Mouse (Mus musculus): Measurements from ENCODE around the gene Rsph4a. TPM values are rescaled to one million over a fixed set of nuclear protein-coding genes. Genes with fewer than 3 reads are reported as not detected.
A peak's percentile ranks its signal among the peaks of the same experiment; 100 is the strongest.

The Rsph4a gene
- polyA plus RNA-seq, 1 experiment from 2014 or later: 1.2 TPM

DNA sequence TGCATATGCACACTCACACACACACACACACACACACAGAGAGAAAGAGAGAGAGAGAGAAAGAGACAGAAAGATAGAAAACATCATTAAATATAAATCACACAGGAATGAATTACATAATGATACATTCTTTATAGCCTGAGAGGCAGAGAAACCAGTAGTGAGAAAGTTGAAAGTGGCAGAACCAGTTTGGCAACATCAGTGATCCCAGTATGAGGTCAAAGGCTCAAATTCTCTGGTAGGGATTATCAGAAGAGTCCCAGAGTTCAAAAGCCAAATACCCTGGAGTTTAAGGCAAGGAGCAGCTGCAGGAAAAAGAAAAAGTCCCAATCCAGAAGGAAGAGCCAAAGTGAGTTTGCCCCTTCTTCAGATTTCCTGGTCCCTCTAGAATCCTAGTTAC, 35.8 kb downstream of the Rsph4a start:
- H3K36me3 ChIP-seq (ENCODE audit: control insufficient read depth, insufficient read depth, low read length): 0 out of 2 replicates have a peak, but pooled peaks cover 3% of the 10 kb centered on the region
- H3K4me3 ChIP-seq (ENCODE audit: low read depth, low read length): no peak overlapping the region
- ATAC-seq (ENCODE audit: low FRiP score): no peak
- H3K4me1 ChIP-seq (replicated peaks; ENCODE audit: control insufficient read depth, insufficient read depth, low read length): no peaks in the 10 kb centered on the region
- no peak overlapping the region for H3K27ac ChIP-seq (ENCODE audit: low read depth, low read length)
- no peak overlapping the region for H3K9ac ChIP-seq (ENCODE audit: low read depth, low read length)
- no peak overlapping the region for H3K4me2 ChIP-seq (replicated peaks; ENCODE audit: low read depth, low read length)
- H3K27me3 ChIP-seq (ENCODE audit: control insufficient read depth, insufficient read depth, low read length): no peaks in the 10 kb centered on the region
- no peak for DNase-seq (ENCODE audit: low spot score)
- H3K9me3 ChIP-seq (ENCODE audit: control insufficient read depth, low read length): no peaks in the 10 kb centered on the region

DNA sequence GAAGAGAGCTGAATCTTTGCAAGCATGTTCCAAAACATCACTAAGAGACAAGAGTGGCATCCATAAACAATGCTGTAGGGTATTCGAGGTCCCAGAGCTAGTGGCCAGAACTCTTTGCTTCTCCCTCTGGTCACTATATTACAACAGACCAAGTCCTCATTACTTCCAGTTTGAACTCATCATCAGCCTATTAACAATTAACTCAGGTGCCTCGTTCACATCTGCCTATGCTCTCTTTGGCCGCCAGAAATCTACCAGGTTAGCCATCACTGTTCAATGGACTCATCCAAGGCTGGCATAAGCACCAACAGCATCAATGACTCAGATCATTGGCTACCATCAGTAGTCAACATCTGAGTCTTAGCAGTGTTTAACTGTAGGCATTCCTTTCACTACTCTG, 40.5 kb downstream of the Rsph4a start:
- Histone ChIP-seq H3K27me3 (ENCODE audit: control insufficient read depth, insufficient read depth, low read length) (no peaks in the 10 kb centered on the region), H3K9me3 (ENCODE audit: control insufficient read depth, low read length) (no peaks in the 10 kb centered on the region), H3K9ac (ENCODE audit: low read depth, low read length) (no peak overlapping the region), H3K4me2 (replicated peaks; ENCODE audit: low read depth, low read length) (no peak overlapping the region), H3K27ac (ENCODE audit: low read depth, low read length) (no peak overlapping the region), H3K36me3 (ENCODE audit: control insufficient read depth, insufficient read depth, low read length) (no peaks in the 10 kb centered on the region), H3K4me1 (replicated peaks; ENCODE audit: control insufficient read depth, insufficient read depth, low read length) (no peaks in the 10 kb centered on the region), H3K4me3 (ENCODE audit: low read depth, low read length) (no peak overlapping the region)
- DNase-seq (ENCODE audit: low spot score) (no peak), ATAC-seq (ENCODE audit: low FRiP score) (no peak)
- 92% methylated on average over 3 of the region's 3 CpGs for WGBS

GRCm38 (mm10) chr10:33946336-33946735, 41.4 kb downstream of the Rsph4a start:
- ATAC-seq (ENCODE audit: low FRiP score) (no peak), DNase-seq (ENCODE audit: low spot score) (no peak)
- H3K4me2 ChIP-seq (replicated peaks; ENCODE audit: low read depth, low read length): no peak overlapping the region
- H3K9me3 ChIP-seq (ENCODE audit: control insufficient read depth, low read length): no peaks in the 10 kb centered on the region
- H3K9ac ChIP-seq (ENCODE audit: low read depth, low read length): no peak overlapping the region
- H3K4me3 ChIP-seq (ENCODE audit: low read depth, low read length): no peak overlapping the region
- WGBS: 93% methylated on average over 2 of the region's 2 CpGs
- H3K27me3 ChIP-seq (ENCODE audit: control insufficient read depth, insufficient read depth, low read length): no peaks in the 10 kb centered on the region
- no peaks in the 10 kb centered on the region for H3K36me3 ChIP-seq (ENCODE audit: control insufficient read depth, insufficient read depth, low read length)
- H3K4me1 ChIP-seq (replicated peaks; ENCODE audit: control insufficient read depth, insufficient read depth, low read length): no peaks in the 10 kb centered on the region
- H3K27ac ChIP-seq (ENCODE audit: low read depth, low read length): no peak overlapping the region

- H3K4me1 ChIP-seq (replicated peaks; ENCODE audit: control insufficient read depth, insufficient read depth, low read length): no peaks in the 10 kb centered on the region
- peak within 1 kb of the TSS; percentile 67 for H3K27ac ChIP-seq (ENCODE audit: low read depth, low read length)
- ATAC-seq (ENCODE audit: low FRiP score): peak; percentile 98
Observed at GRCm38 (mm10) chr10:33950803-33951583, 46.1 kb downstream of the Rsph4a start, which contains the start of gene Zup1. TSS of gene Zup1 (minus strand) at chr10:33951269.

GRCm38 (mm10) chr10:33952509-33952908, 47.6 kb downstream of the Rsph4a start:
- Histone ChIP-seq H3K27me3 (ENCODE audit: control insufficient read depth, insufficient read depth, low read length) (no peaks in the 10 kb centered on the region), H3K9me3 (ENCODE audit: control insufficient read depth, low read length) (no peaks in the 10 kb centered on the region), H3K4me3 (ENCODE audit: low read depth, low read length) (no peak overlapping the region), H3K9ac (ENCODE audit: low read depth, low read length) (no peak overlapping the region), H3K4me2 (replicated peaks; ENCODE audit: low read depth, low read length) (no peak overlapping the region), H3K27ac (ENCODE audit: low read depth, low read length) (no peak overlapping the region), H3K4me1 (replicated peaks; ENCODE audit: control insufficient read depth, insufficient read depth, low read length) (no peaks in the 10 kb centered on the region), H3K36me3 (ENCODE audit: control insufficient read depth, insufficient read depth, low read length) (no peaks in the 10 kb centered on the region)
- ATAC-seq (ENCODE audit: low FRiP score) (no peak), DNase-seq (ENCODE audit: low spot score) (no peak)
- WGBS: 80% methylated on average over 3 of the region's 3 CpGs

More at GRCm38 (mm10) chr10:33950803-33951583, 46.1 kb downstream of the Rsph4a start, which contains the start of gene Zup1:
- 5% methylated on average over 37 of the region's 42 CpGs for WGBS
- Histone ChIP-seq H3K4me3 (ENCODE audit: low read depth, low read length) (peak within 1 kb of the TSS; percentile 83), H3K36me3 (ENCODE audit: control insufficient read depth, insufficient read depth, low read length) (no peaks in the 10 kb centered on the region), H3K27me3 (ENCODE audit: control insufficient read depth, insufficient read depth, low read length) (no peaks in the 10 kb centered on the region), H3K4me2 (replicated peaks; ENCODE audit: low read depth, low read length) (peak within 1 kb of the TSS; percentile 42), H3K9me3 (ENCODE audit: control insufficient read depth, low read length) (no peaks in the 10 kb centered on the region), H3K9ac (ENCODE audit: low read depth, low read length) (peak within 1 kb of the TSS; percentile 96)
- peak; percentile 84 for DNase-seq (ENCODE audit: low spot score)

Other genes with a start within 250 kb of the Rsph4a start
- not detected in 2 replicates for gene Sult3a2, start 118.4 kb upstream of the Rsph4a start, polyA plus RNA-seq (2014; fragmentation: Nextera tagmentation; extraction: Ambion mirVana)
- gene Sult3a1, start 47.4 kb upstream of the Rsph4a start, polyA plus RNA-seq (2014; fragmentation: Nextera tagmentation; extraction: Ambion mirVana): not detected in 2 replicates
- 24.9 and 27.9 TPM in 2 replicates for gene Zup1, start 46.2 kb downstream of the Rsph4a start, polyA plus RNA-seq (2014; fragmentation: Nextera tagmentation; extraction: Ambion mirVana)
- gene Rwdd1, start 114.5 kb downstream of the Rsph4a start, polyA plus RNA-seq (2014; fragmentation: Nextera tagmentation; extraction: Ambion mirVana): 164 and 176 TPM in 2 replicates
- gene Trappc3l, start 132.5 kb downstream of the Rsph4a start, polyA plus RNA-seq (2014; fragmentation: Nextera tagmentation; extraction: Ambion mirVana): not detected in 2 replicates
- gene Calhm4, start 139.2 kb downstream of the Rsph4a start, polyA plus RNA-seq (2014; fragmentation: Nextera tagmentation; extraction: Ambion mirVana): not detected in 2 replicates
- 0.03 and 0.15 TPM in 2 replicates for gene Calhm5, start 191.4 kb downstream of the Rsph4a start, polyA plus RNA-seq (2014; fragmentation: Nextera tagmentation; extraction: Ambion mirVana)
- 0.40 and 0.42 TPM in 2 replicates for gene Calhm6, start 222.9 kb downstream of the Rsph4a start, polyA plus RNA-seq (2014; fragmentation: Nextera tagmentation; extraction: Ambion mirVana)